Mouse (Mus musculus) heart, adult 9 months (tissue): ENCODE measurements around the gene Tmeff1.
"Not testable (repeated sequence)": the region's sequence is repeated elsewhere in the genome, so short reads cannot be mapped to it uniquely, and the experiment has no call there.

ENCODE experiments used
- DNase-seq, 2 experiments: peaks; one replicate each; pipeline ENCODE4 v3.0.0; 2022; ENCODE audit warnings: low spot score in 2 of 2

Gene Tmeff1

GRCm38 (mm10) chr4:48677276-48677675 is 92.3 kb downstream of the Tmeff1 start:
- no peak for DNase-seq

DNA sequence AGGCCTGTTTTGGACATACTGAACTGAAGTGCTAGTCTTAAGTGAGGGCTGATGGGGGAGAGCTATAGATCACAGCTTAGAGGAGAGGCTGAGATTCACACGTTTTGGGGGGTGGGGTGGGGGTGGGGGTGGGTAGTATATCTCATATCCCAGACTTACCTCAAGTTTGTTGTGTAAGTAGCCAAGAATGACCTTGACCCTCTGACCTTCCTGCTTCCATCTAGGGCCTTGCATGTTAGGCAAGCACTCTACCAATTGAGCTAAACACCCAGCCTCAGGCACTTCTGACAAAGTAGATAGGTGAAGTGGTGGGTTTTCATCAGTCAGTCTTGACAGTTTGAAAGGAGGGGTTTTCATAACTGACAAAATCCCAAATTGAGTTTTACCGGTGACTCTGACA is 92.8 kb downstream of the Tmeff1 start:
- DNase-seq: no peak

- no peak for DNase-seq
These were observed 93.8 kb downstream of the Tmeff1 start for GRCm38 (mm10) chr4:48678793-48679192.

GRCm38 (mm10) chr4:48679728-48680127 is 94.8 kb downstream of the Tmeff1 start:
- not testable (repeated sequence) for DNase-seq

DNA sequence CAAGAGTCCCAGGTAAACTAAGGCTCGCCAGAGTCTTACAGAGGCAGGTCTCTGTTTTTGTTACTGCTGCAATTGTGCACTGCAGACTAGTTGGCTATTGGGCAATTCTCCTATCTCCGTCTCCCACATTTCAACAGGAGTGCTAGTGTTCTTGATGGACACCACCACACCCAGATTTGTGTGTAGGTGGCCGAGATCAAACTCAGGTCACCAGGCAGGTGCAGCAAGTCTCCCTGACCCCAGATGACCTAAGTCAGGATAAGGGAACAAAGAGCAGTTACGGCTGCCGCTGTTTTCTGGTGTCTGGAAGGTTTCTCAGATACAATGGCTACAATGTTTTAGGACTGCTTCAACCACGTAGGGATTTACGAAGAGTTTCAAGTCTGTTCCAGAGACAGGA is 95.2 kb downstream of the Tmeff1 start:
- DNase-seq: no peak

DNA sequence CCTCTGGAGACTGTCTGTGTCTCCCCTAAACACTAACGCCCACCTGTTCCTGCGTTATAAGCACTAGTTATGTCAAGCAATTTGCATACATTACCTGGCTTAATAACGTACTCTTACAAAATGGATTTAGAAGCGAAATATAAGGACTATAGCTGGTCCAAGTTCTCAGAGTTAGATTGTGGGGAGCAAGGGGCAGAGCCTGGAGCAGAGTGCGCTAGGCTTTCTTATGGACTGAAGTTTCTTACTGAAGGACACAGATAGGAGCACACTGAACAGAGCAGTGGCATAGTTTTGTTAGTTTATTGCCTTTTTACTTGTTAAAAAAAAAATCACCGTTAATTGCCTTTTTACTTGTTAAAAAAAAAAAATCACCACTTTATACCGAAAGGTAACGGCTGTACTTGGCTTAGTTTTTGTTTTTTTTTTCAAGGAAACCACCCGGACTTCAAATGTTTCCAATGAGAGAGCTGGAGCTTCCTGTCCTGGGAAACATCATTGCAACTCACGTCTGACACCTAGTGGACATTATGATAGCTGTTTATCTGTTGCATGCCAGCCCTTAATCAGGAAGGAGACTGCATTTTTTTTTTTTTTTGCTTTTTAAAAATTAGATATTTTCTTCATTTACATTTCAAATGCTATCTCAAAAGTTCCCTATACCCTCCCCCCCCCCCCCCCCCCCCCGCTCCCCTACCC is 95.8 kb downstream of the Tmeff1 start:
- peak; percentile 30 to 46 for DNase-seq

DNA sequence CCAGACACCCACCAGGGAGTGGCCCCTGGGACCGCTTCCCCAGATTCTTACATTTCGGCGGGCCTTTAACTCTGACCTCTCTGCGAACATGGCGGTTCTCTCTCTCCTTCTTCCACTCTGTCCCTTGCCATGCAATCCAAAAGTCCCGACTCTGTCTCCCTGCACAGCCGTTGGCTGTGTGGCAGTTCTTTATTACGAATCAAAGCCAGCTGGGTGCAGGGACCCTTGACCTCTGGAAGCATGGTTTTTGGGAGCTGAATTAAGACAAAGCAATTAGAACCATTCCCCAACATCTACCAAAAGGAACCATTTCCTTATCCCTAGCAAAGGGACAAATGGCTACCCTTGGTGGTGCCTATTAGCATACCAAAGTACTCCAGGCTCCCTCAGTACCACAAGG is 98.2 kb downstream of the Tmeff1 start:
- DNase-seq: no peak

DNA sequence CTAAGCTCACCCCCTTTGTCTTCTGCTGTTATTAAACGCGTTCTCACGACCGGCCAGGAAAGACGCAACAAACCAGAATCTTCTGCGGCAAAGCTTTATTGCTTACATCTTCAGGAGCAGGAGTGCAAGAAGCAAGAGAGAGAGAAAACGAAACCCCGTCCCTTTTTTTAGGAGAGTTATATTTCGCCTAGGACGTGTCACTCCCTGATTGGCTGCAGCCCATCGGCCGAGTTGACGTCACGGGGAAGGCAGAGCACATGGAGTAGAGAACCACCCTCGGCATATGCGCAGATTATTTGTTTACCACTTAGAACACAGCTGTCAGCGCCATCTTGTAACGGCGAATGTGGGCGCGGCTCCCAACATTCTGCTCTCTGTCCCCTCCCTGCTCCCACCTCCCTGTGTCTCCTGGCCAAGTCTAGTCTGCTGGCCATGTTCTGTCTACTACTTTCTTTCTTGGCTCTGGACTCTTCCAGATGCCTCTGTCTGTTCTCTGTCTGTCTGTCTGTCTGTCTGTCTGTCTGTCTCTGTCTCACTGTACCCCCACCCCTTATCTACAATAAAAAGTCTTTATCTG is 98.7 kb downstream of the Tmeff1 start:
- DNase-seq: not testable (repeated sequence)

GRCm38 (mm10) chr4:48684593-48685187 is 99.7 kb downstream of the Tmeff1 start:
- DNase-seq: no peak

DNA sequence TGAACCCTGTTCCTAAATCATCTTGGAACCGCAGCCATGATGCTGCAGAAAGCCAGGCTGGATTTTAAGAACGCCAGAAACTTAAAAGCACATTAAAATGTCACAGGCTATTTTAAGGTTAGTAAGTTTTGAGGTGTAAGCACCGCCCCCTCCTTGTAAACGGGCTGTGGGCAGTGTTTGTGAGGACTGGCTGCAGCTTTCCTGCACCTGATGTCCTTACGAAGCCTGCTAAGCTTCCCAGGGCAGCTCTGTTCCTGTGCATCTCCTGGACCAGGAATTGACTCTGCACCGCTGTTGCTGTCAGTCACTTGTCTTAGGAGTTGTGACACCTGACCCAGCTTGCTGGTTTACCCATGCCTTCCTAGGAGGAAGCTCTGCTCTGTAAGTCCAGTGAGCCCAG is 103.2 kb downstream of the Tmeff1 start:
- DNase-seq: no peak

DNA sequence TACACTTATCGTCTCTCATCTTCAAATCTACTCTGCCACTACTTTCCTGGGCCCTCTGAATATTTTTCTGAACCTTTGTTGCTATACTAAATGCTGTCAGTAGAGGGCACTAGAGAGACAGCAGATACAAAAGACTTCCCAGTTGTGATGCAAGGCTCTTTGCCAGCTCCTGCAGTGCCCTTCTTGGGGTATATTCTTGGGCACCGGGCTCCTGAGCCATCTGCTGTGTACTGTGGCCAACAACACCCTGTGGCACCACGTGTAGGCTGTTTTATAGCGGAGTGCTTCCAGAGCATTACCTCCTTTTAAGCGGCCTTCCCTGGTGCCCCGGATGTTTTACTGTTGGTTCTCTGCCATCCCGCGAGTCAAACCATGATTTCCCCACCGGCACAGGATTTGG is 105.7 kb downstream of the Tmeff1 start:
- DNase-seq: peak in 1 of 2 experiments; percentile 14

- DNase-seq: no peak
These were observed 106.9 kb downstream of the Tmeff1 start for GRCm38 (mm10) chr4:48691793-48692437.

GRCm38 (mm10) chr4:48692736-48693292 is 107.8 kb downstream of the Tmeff1 start:
- DNase-seq: no peak

- DNase-seq: no peak
These were observed 111.7 kb downstream of the Tmeff1 start for GRCm38 (mm10) chr4:48696706-48697105.

GRCm38 (mm10) chr4:48697302-48697701 is 112.3 kb downstream of the Tmeff1 start:
- no peak for DNase-seq
